Mouse (Mus musculus): ENCODE measurements around the gene Krt14. TPM values are rescaled to one million over a fixed set of nuclear protein-coding genes. Genes with fewer than 3 reads are reported as not detected.

Krt14 gene
- total and polyA plus RNA-seq, 2 experiments: not detected

- no peaks in the 10 kb centered on the region for H3K36me3 ChIP-seq (ENCODE audit: control insufficient read depth, insufficient read depth, low read length)
- WGBS: 65% methylated on average over 8 of the region's 8 CpGs
- no peak overlapping the region for H3K4me3 ChIP-seq (ENCODE audit: insufficient read depth, low read depth, low read length)
- no peaks in the 10 kb centered on the region for H3K4me1 ChIP-seq (ENCODE audit: control insufficient read depth, insufficient read depth, low read length)
- TF ChIP-seq CTCF (IDR thresholded peaks at IDR 0.05; ENCODE audit: low read depth, low read length) (no peak), POLR2A (IDR thresholded peaks at IDR 0.05; ENCODE audit: extremely low read depth, insufficient read depth, low read length) (no peak)
- H3K79me2 ChIP-seq (ENCODE audit: control insufficient read depth, insufficient read depth, low read length): no peaks in the 10 kb centered on the region
- no peak for DNase-seq (ENCODE audit: extremely low read depth, low read depth, low spot score)
- H3K27me3 ChIP-seq (ENCODE audit: control insufficient read depth, insufficient read depth, low read length): no peaks in the 10 kb centered on the region
- no peak overlapping the region for H3K27ac ChIP-seq (replicated peaks; ENCODE audit: insufficient read depth, low read depth, low read length)
- no peak overlapping the region for H3K9ac ChIP-seq (ENCODE audit: low read depth, low read length)
These were observed 14.4 kb upstream of the Krt14 start for GRCm38 (mm10) chr11:100221741-100222140.

- TF ChIP-seq POLR2A (IDR thresholded peaks at IDR 0.05; ENCODE audit: extremely low read depth, insufficient read depth, low read length) (no peak), CTCF (IDR thresholded peaks at IDR 0.05; ENCODE audit: low read depth, low read length) (no peak)
- Histone ChIP-seq H3K27me3 (ENCODE audit: control insufficient read depth, insufficient read depth, low read length) (no peaks in the 10 kb centered on the region), H3K36me3 (ENCODE audit: control insufficient read depth, insufficient read depth, low read length) (no peaks in the 10 kb centered on the region), H3K9ac (ENCODE audit: low read depth, low read length) (no peak overlapping the region), H3K27ac (replicated peaks; ENCODE audit: insufficient read depth, low read depth, low read length) (no peak overlapping the region), H3K4me3 (ENCODE audit: insufficient read depth, low read depth, low read length) (no peak overlapping the region), H3K4me1 (ENCODE audit: control insufficient read depth, insufficient read depth, low read length) (no peaks in the 10 kb centered on the region), H3K79me2 (ENCODE audit: control insufficient read depth, insufficient read depth, low read length) (no peaks in the 10 kb centered on the region)
- WGBS: 83% methylated on average over 4 of the region's 4 CpGs
- no peak for DNase-seq (ENCODE audit: extremely low read depth, low read depth, low spot score)
These were observed 12.0 kb upstream of the Krt14 start for GRCm38 (mm10) chr11:100219304-100219703.

- TF ChIP-seq CTCF (IDR thresholded peaks at IDR 0.05; ENCODE audit: low read depth, low read length) (no peak), POLR2A (IDR thresholded peaks at IDR 0.05; ENCODE audit: extremely low read depth, insufficient read depth, low read length) (no peak)
- 42% methylated on average over 6 of the region's 6 CpGs for WGBS
- Histone ChIP-seq H3K9ac (ENCODE audit: low read depth, low read length) (no peak overlapping the region), H3K79me2 (ENCODE audit: control insufficient read depth, insufficient read depth, low read length) (no peaks in the 10 kb centered on the region), H3K36me3 (ENCODE audit: control insufficient read depth, insufficient read depth, low read length) (no peaks in the 10 kb centered on the region), H3K27me3 (ENCODE audit: control insufficient read depth, insufficient read depth, low read length) (no peaks in the 10 kb centered on the region), H3K4me1 (ENCODE audit: control insufficient read depth, insufficient read depth, low read length) (no peaks in the 10 kb centered on the region), H3K4me3 (ENCODE audit: insufficient read depth, low read depth, low read length) (no peak overlapping the region), H3K27ac (replicated peaks; ENCODE audit: insufficient read depth, low read depth, low read length) (no peak overlapping the region)
- DNase-seq (ENCODE audit: extremely low read depth, low read depth, low spot score): no peak
These were observed 1.2 kb upstream of the Krt14 start for GRCm38 (mm10) chr11:100208542-100208941.

GRCm38 (mm10) chr11:100203448-100203847 lies 3.9 kb downstream of the Krt14 start:
- TF ChIP-seq POLR2A (IDR thresholded peaks at IDR 0.05; ENCODE audit: extremely low read depth, insufficient read depth, low read length) (no peak), CTCF (IDR thresholded peaks at IDR 0.05; ENCODE audit: low read depth, low read length) (no peak)
- DNase-seq (ENCODE audit: extremely low read depth, low read depth, low spot score): peak; percentile 5
- H3K9ac ChIP-seq (ENCODE audit: low read depth, low read length): no peak overlapping the region
- H3K27me3 ChIP-seq (ENCODE audit: control insufficient read depth, insufficient read depth, low read length): no peaks in the 10 kb centered on the region
- H3K27ac ChIP-seq (replicated peaks; ENCODE audit: insufficient read depth, low read depth, low read length): no peak overlapping the region
- H3K79me2 ChIP-seq (ENCODE audit: control insufficient read depth, insufficient read depth, low read length): no peaks in the 10 kb centered on the region
- 12% methylated on average over 6 of the region's 6 CpGs for WGBS
- no peaks in the 10 kb centered on the region for H3K36me3 ChIP-seq (ENCODE audit: control insufficient read depth, insufficient read depth, low read length)
- no peaks in the 10 kb centered on the region for H3K4me1 ChIP-seq (ENCODE audit: control insufficient read depth, insufficient read depth, low read length)
- no peak overlapping the region for H3K4me3 ChIP-seq (ENCODE audit: insufficient read depth, low read depth, low read length)

- Histone ChIP-seq H3K9ac (ENCODE audit: low read depth, low read length) (no peak overlapping the region), H3K4me1 (ENCODE audit: control insufficient read depth, insufficient read depth, low read length) (no peaks in the 10 kb centered on the region), H3K36me3 (ENCODE audit: control insufficient read depth, insufficient read depth, low read length) (no peaks in the 10 kb centered on the region), H3K4me3 (ENCODE audit: insufficient read depth, low read depth, low read length) (no peak overlapping the region), H3K79me2 (ENCODE audit: control insufficient read depth, insufficient read depth, low read length) (no peaks in the 10 kb centered on the region), H3K27ac (replicated peaks; ENCODE audit: insufficient read depth, low read depth, low read length) (no peak overlapping the region), H3K27me3 (ENCODE audit: control insufficient read depth, insufficient read depth, low read length) (no peaks in the 10 kb centered on the region)
- 79% methylated on average over 4 of the region's 4 CpGs for WGBS
- no peak for DNase-seq (ENCODE audit: extremely low read depth, low read depth, low spot score)
- no peak for TF ChIP-seq POLR2A (IDR thresholded peaks at IDR 0.05; ENCODE audit: extremely low read depth, insufficient read depth, low read length)
- no peak for TF ChIP-seq CTCF (IDR thresholded peaks at IDR 0.05; ENCODE audit: low read depth, low read length)
These were observed 4.4 kb downstream of the Krt14 start for GRCm38 (mm10) chr11:100202906-100203305.

GRCm38 (mm10) chr11:100200104-100200820 lies 7.1 kb downstream of the Krt14 start:
- Histone ChIP-seq H3K4me3 (ENCODE audit: insufficient read depth, low read depth, low read length) (no peak overlapping the region), H3K9ac (ENCODE audit: low read depth, low read length) (no peak overlapping the region), H3K27me3 (ENCODE audit: control insufficient read depth, insufficient read depth, low read length) (no peaks in the 10 kb centered on the region), H3K79me2 (ENCODE audit: control insufficient read depth, insufficient read depth, low read length) (no peaks in the 10 kb centered on the region), H3K36me3 (ENCODE audit: control insufficient read depth, insufficient read depth, low read length) (no peaks in the 10 kb centered on the region), H3K4me1 (ENCODE audit: control insufficient read depth, insufficient read depth, low read length) (no peaks in the 10 kb centered on the region), H3K27ac (replicated peaks; ENCODE audit: insufficient read depth, low read depth, low read length) (no peak overlapping the region)
- peak; percentile 28; the same call in 1 of the 2 replicates for TF ChIP-seq CTCF (IDR thresholded peaks at IDR 0.05; ENCODE audit: low read depth, low read length)
- no peak for TF ChIP-seq POLR2A (IDR thresholded peaks at IDR 0.05; ENCODE audit: extremely low read depth, insufficient read depth, low read length)
- no peak for DNase-seq (ENCODE audit: extremely low read depth, low read depth, low spot score)
- WGBS: 42% methylated on average over 8 of the region's 8 CpGs

Measured in liver, adult 2 months (tissue).